Mouse (Mus musculus) ES-E14 (cell line): ENCODE measurements at regions not wholly inside any gene's neighbourhood (a gene's known extent, or its start where the extent isn't known, plus 50 kb on each side); places are given as distances from the start of the nearest gene placed in this dataset.
A peak's percentile ranks its signal among the peaks of the same experiment; 100 is the strongest.
"Not testable (repeated sequence)": the region's sequence is repeated elsewhere in the genome, so short reads cannot be mapped to it uniquely, and the experiment has no call there.

Experiments
- DNase-seq: peaks from one replicate; pipeline ENCODE4 v3.0.0-alpha.2; 2013; ENCODE audit warnings: low read depth, low spot score
- H3K27ac ChIP-seq: 2 replicates; pipeline ENCODE4 v1.5.1; 2012; ENCODE audit warnings: low read depth, mild to moderate bottlenecking, low read length, moderate library complexity, mixed read lengths; ENCODE audit not compliant: poor library complexity, insufficient read depth, severe bottlenecking
- H3K36me3 ChIP-seq: 2 replicates; pipeline ENCODE4 v1.6.1; 2012; ENCODE audit warnings: mild to moderate bottlenecking, low read length, moderate library complexity, mixed read lengths; ENCODE audit not compliant: control insufficient read depth, poor library complexity, insufficient read depth, severe bottlenecking
- H3K4me1 ChIP-seq, 2 experiments: fragments of 150-350 bp in 1 of 2; sonication (generic) in 1 of 2; 2 replicates each; pipeline ENCODE4 v1.6.1; 2012; ENCODE audit warnings: low read length in 2 of 2, mild to moderate bottlenecking in 1 of 2, mixed read lengths in 1 of 2; ENCODE audit not compliant: control insufficient read depth in 2 of 2, insufficient read depth in 2 of 2, poor library complexity in 1 of 2
- H3K4me3 ChIP-seq, 2 experiments: fragments of 150-350 bp in 1 of 2; sonication (generic) in 1 of 2; 2 replicates each; pipeline ENCODE4 v1.5.1; 2012; ENCODE audit warnings: low read length in 2 of 2, low read depth in 1 of 2, mild to moderate bottlenecking in 1 of 2, mixed read lengths in 1 of 2; ENCODE audit not compliant: insufficient read depth in 1 of 2, poor library complexity in 1 of 2, severe bottlenecking in 1 of 2
- H3K9ac ChIP-seq: 2 replicates; pipeline ENCODE4 v1.6.1; 2012; ENCODE audit warnings: low read depth, mild to moderate bottlenecking, low read length, mixed read lengths; ENCODE audit not compliant: poor library complexity, insufficient read depth, severe bottlenecking
- H3K9me3 ChIP-seq: fragments of 150-350 bp; sonication (generic); 2 replicates; pipeline ENCODE4 v1.6.1; 2012; ENCODE audit warnings: low read depth, mild to moderate bottlenecking, low read length; ENCODE audit not compliant: control insufficient read depth, insufficient read depth
- CHD2 ChIP-seq: IDR thresholded peaks from 2 replicates; pipeline ENCODE4 v1.6.1; 2014; ENCODE audit warnings: mild to moderate bottlenecking, low read depth, low read length, inconsistent platforms
- HCFC1 ChIP-seq: IDR thresholded peaks from 2 replicates; pipeline ENCODE4 v1.6.1; 2012; ENCODE audit warnings: low read length, inconsistent platforms, borderline replicate concordance; ENCODE audit not compliant: insufficient read depth
- MAFK ChIP-seq: IDR thresholded peaks from 2 replicates; pipeline ENCODE4 v1.6.1; 2014; ENCODE audit warnings: mild to moderate bottlenecking, low read depth, low read length, inconsistent platforms; ENCODE audit not compliant: insufficient read depth
- ZC3H11A ChIP-seq: IDR thresholded peaks from 2 replicates; pipeline ENCODE4 v1.6.1; 2012; ENCODE audit warnings: low read depth, mild to moderate bottlenecking, inconsistent platforms, low read length, borderline replicate concordance
- ZNF384 ChIP-seq: IDR thresholded peaks from 2 replicates; pipeline ENCODE4 v1.6.1; 2012; ENCODE audit warnings: low read depth, low read length, inconsistent platforms
- in situ Hi-C, 2 experiments: fragments of 600-800 bp; cut with MboI; formaldehyde crosslinking; loops; one replicate each; pipeline ENCODE4 v1.15.1; 2025; ENCODE audit warnings: low sequenced_read_pairs in 2 of 2, inconsistent platforms in 1 of 2; ENCODE audit not compliant: unreplicated experiment in 2 of 2

DNA sequence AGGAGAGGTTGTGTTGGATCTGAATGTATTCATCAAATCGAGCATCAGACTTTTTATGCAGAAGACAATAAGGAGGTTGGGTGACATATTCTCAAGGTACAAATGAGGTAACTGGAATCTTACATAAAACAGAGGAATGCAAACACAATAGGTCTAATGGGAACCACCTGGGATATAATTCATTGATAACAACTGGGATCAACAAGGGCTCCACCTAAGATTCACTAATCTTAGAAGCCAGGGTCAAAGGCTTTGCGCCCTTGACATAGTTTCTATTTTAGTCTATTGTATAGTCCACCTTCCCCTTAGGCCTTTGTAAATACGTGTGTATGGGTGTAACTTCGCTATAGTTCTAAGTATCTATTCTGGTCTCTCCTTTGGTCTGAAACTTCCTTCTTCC lies 269.0 kb downstream of the Ankrd7 start:
- H3K9ac ChIP-seq, H3K4me1 ChIP-seq, H3K9me3 ChIP-seq, in situ Hi-C loops, H3K4me3 ChIP-seq, H3K36me3 ChIP-seq, DNase-seq: not testable (repeated sequence)
- peak overlapping the region; percentile 64; the same call in 1 of the 2 replicates for H3K27ac ChIP-seq

DNA sequence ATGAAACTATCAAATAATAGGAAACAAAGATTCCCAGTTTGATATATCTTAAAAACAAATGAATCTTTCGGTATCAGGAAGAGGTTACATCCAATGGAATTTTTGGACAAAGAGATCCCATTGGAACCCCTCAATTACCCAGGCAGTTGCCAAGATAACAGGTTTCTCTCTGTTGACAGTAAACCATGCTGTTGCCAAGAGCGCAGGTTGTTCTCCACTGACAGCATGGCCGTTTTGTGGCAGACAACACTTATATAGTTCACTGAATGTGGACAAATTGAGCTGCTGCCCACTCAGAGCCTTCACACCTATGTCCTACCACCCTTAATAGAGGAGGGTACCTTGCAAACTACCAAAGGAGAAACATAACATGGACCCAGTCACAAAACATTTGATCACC lies 297.4 kb downstream of the Ankrd7 start:
- TF ChIP-seq HCFC1 (no peak), MAFK (no peak), CHD2 (no peak), ZC3H11A (no peak), ZNF384 (no peak)
- H3K36me3 ChIP-seq: no peaks in the 10 kb centered on the region
- no peak overlapping the region for H3K9ac ChIP-seq
- H3K9me3 ChIP-seq: no peaks in the 10 kb centered on the region
- in situ Hi-C loops: no loop called here
- H3K27ac ChIP-seq: no peak overlapping the region
- H3K4me3 ChIP-seq: no peak overlapping the region
- no peaks in the 10 kb centered on the region for H3K4me1 ChIP-seq
- no peak for DNase-seq

DNA sequence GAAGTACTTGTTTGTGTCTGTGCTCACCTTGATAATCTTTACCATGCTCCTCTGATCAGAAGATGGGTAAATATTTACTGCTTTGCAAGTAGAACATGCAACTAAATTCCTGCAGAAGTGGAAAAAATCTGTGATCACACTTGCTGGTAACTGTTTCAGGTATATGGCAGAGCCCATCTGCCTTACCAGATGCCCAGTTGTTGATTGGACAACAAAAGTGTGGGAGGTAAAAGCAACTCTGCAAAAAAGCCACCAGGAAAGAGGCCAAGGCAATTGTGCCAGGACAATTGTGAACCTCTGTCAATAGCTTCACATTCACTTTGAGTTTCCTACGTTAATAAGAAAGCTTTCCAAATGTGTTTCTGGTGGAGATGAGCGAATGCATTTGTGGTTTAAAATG lies 298.1 kb downstream of the Ankrd7 start:
- no peaks in the 10 kb centered on the region for H3K9me3 ChIP-seq
- no peaks in the 10 kb centered on the region for H3K4me1 ChIP-seq
- DNase-seq: no peak
- in situ Hi-C loops: no loop called here
- no peak for TF ChIP-seq ZNF384
- no peak for TF ChIP-seq HCFC1
- no peak for TF ChIP-seq ZC3H11A
- no peak for TF ChIP-seq MAFK
- no peak for TF ChIP-seq CHD2
- H3K9ac ChIP-seq: no peak overlapping the region
- H3K4me3 ChIP-seq: no peak overlapping the region
- H3K27ac ChIP-seq: no peak overlapping the region
- no peaks in the 10 kb centered on the region for H3K36me3 ChIP-seq
